Mouse (Mus musculus): ENCODE data around the gene Xrcc6. TPM values are rescaled to one million over a fixed set of nuclear protein-coding genes. Genes with fewer than 3 reads are reported as not detected.
A peak's percentile ranks its signal among the peaks of the same experiment; 100 is the strongest.

The Xrcc6 gene
- total RNA-seq, 4 experiments from 2014 or later: 20.6 to 24.5 (median 24.2) TPM

GRCm38 (mm10) chr15:82079883-82080282, 92.2 kb downstream of the Xrcc6 start:
- DNase-seq (ENCODE audit: low spot score in 2 of 2): no peak

GRCm38 (mm10) chr15:82081161-82081560, 93.5 kb downstream of the Xrcc6 start:
- peak; percentile 11 to 18 for DNase-seq (ENCODE audit: low spot score in 2 of 2)

- no peak for DNase-seq (ENCODE audit: low spot score in 2 of 2)
These were observed 98.0 kb downstream of the Xrcc6 start for GRCm38 (mm10) chr15:82085606-82086005.

- DNase-seq (ENCODE audit: low spot score in 2 of 2): no peak
These were observed 98.5 kb downstream of the Xrcc6 start for GRCm38 (mm10) chr15:82086131-82086530.

- DNase-seq (ENCODE audit: low spot score in 2 of 2): no peak
These were observed 99.6 kb downstream of the Xrcc6 start for GRCm38 (mm10) chr15:82087266-82087665.

Other genes starting within 250 kb of the Xrcc6 start
- 10 to 100 TPM; 29.2 to 37.7 (median 33.5) TPM for gene Zc3h7b, start 242.8 kb upstream of the Xrcc6 start, total RNA-seq (2022)
- 10 to 100 TPM; 23.5 to 24.3 (median 23.6) TPM for gene Rangap1, start 242.3 kb upstream of the Xrcc6 start, total RNA-seq (2022)
- gene Tef, start 185.4 kb upstream of the Xrcc6 start, total RNA-seq (2022): 100 to 1,000 TPM; 191 to 229 (median 196) TPM
- gene Tob2, start 129.0 kb upstream of the Xrcc6 start, total RNA-seq (2022): 100 to 1,000 TPM; 111 to 127 (median 125) TPM
- 10 to 100 TPM; 39.0 to 44.3 (median 39.3) TPM for gene Phf5a, start 115.9 kb upstream of the Xrcc6 start, total RNA-seq (2022)
- gene Aco2, start 115.5 kb upstream of the Xrcc6 start, total RNA-seq (2022): 1,000 to 10,000 TPM; 1,068 to 1,166 (median 1,137) TPM
- 10 to 100 TPM in 1 of 4 experiments, 1 to 10 TPM in 3; 7.2 to 10.2 (median 8.2) TPM for gene Polr3h, start 61.6 kb upstream of the Xrcc6 start, total RNA-seq (2022)
- 1 to 10 TPM in 2 of 4 experiments, under 1 TPM in 2; 0.67 to 1.9 (median 0.90) TPM for gene Csdc2, start 51.1 kb upstream of the Xrcc6 start, total RNA-seq (2022)
- 10 to 100 TPM; 15.6 to 17.9 (median 15.9) TPM for gene Pmm1, start 26.9 kb upstream of the Xrcc6 start, total RNA-seq (2022)
- gene 1700029P11Rik, start 7.3 kb upstream of the Xrcc6 start, total RNA-seq (2022): not detected
- 10 to 100 TPM; 14.9 to 18.4 (median 17.5) TPM for gene Desi1, start 46.0 kb downstream of the Xrcc6 start, total RNA-seq (2022)
- gene Snu13, start 59.8 kb downstream of the Xrcc6 start, total RNA-seq (2022): 10 to 100 TPM; 44.8 to 55.5 (median 51.4) TPM
- not detected for gene 4930407I10Rik, start 71.3 kb downstream of the Xrcc6 start, total RNA-seq (2022)
- not detected for gene Mei1, start 82.2 kb downstream of the Xrcc6 start, total RNA-seq (2022)
- gene Ccdc134, start 140.1 kb downstream of the Xrcc6 start, total RNA-seq (2022): 10 to 100 TPM in 2 of 4 experiments, 1 to 10 TPM in 2; 6.8 to 14.2 (median 8.6) TPM
- 10 to 100 TPM in 1 of 4 experiments, 1 to 10 TPM in 3; 8.4 to 11.5 (median 9.7) TPM for gene Srebf2, start 159.3 kb downstream of the Xrcc6 start, total RNA-seq (2022)
- not detected for gene Shisa8, start 225.0 kb downstream of the Xrcc6 start, total RNA-seq (2022)
- gene Tnfrsf13c, start 236.5 kb downstream of the Xrcc6 start, total RNA-seq (2022): not detected